Mouse (Mus musculus) hindbrain, embryonic 14.5 days (tissue): ENCODE results near the gene Ccp110. TPM values are rescaled to one million over a fixed set of nuclear protein-coding genes. Genes with fewer than 3 reads are reported as not detected.

Experiments
- ATAC-seq: fragments of 200-750 bp; cut with Nextera tagmentation; 2 replicates; pipeline ENCODE4 v1.8.0; 2017; ENCODE audit warnings: moderate number of reproducible peaks, mild to moderate bottlenecking, moderate TSS enrichment, moderate library complexity; ENCODE audit not compliant: low FRiP score
- DNase-seq: peaks from one replicate; pipeline ENCODE4 v3.0.0-alpha.2; 2015; ENCODE audit warnings: low spot score
- H3K27ac ChIP-seq: fragments of 300-500 bp; sonication (generic); 2 replicates; pipeline ENCODE4 v1.5.1; 2014; ENCODE audit warnings: mild to moderate bottlenecking, moderate library complexity
- H3K27me3 ChIP-seq: fragments of 300-500 bp; sonication (generic); 2 replicates; pipeline ENCODE4 v1.6.1; 2014; ENCODE audit warnings: mild to moderate bottlenecking, low read length, mixed read lengths; ENCODE audit not compliant: control insufficient read depth, insufficient read depth
- H3K36me3 ChIP-seq: fragments of 300-500 bp; sonication (generic); replicated peaks from 2 replicates; pipeline ENCODE4 v1.6.1; 2014; ENCODE audit not compliant: control insufficient read depth, insufficient read depth
- H3K4me1 ChIP-seq: fragments of 300-500 bp; sonication (generic); replicated peaks from 2 replicates; pipeline ENCODE4 v1.6.1; 2014; ENCODE audit warnings: antibody characterized with exemption, low read length, mixed read lengths; ENCODE audit not compliant: control insufficient read depth, insufficient read depth
- H3K4me2 ChIP-seq: fragments of 300-500 bp; sonication (generic); replicated peaks from 2 replicates; pipeline ENCODE4 v1.6.1; 2014; ENCODE audit warnings: mild to moderate bottlenecking, moderate library complexity
- H3K4me3 ChIP-seq: fragments of 300-500 bp; sonication (generic); replicated peaks from 2 replicates; pipeline ENCODE4 v1.5.1; 2014; ENCODE audit warnings: mild to moderate bottlenecking, low read length
- H3K9ac ChIP-seq: fragments of 300-500 bp; sonication (generic); 2 replicates; pipeline ENCODE4 v1.6.1; 2014
- H3K9me3 ChIP-seq: fragments of 300-500 bp; sonication (generic); 2 replicates; pipeline ENCODE4 v1.6.1; 2016; ENCODE audit warnings: low read length; ENCODE audit not compliant: control insufficient read depth
- WGBS: fragments of 180-500 bp; shearing (Covaris S2); extraction: QIAGEN DNeasy Blood & Tissue Kit; methylation state at CpG from one replicate; pipeline ENCODE4 v1.1.7; 2014; 5-methylcytosine and 5-hydroxymethylcytosine counted together
- polyA plus RNA-seq: library from polyadenylated mRNA; unstranded; fragments of >200 nt; fragmentation: Nextera tagmentation; extraction: Ambion mirVana; gene quantifications from 2 replicates; pipeline ENCODE4 v1.2.1, GENCODE M21; 2014

Ccp110 gene
- polyA plus RNA-seq, 1 experiment from 2014 or later = 18.5 TPM

- Histone ChIP-seq H3K9ac (no peak overlapping the region), H3K27ac (no peak overlapping the region), H3K4me1 (peaks cover 10% of the 10 kb centered on the region), H3K27me3 (no peaks in the 10 kb centered on the region), H3K36me3 (peaks cover 67% of the 10 kb centered on the region), H3K9me3 (no peaks in the 10 kb centered on the region), H3K4me2 (no peak overlapping the region), H3K4me3 (no peak overlapping the region)
- DNase-seq (no peak), ATAC-seq (no peak)
- WGBS = 93% methylated on average over 9 of the region's 9 CpGs
These were observed 13.5 kb upstream of the Ccp110 start for GRCm38 (mm10) chr7:118698882-118699281.

- H3K27me3 ChIP-seq = no peaks in the 10 kb centered on the region
- no peak for DNase-seq
- H3K4me2 ChIP-seq = peak overlapping the region; percentile 51; the same call in 1 of the 2 replicates
- WGBS = 91% methylated on average over 15 of the region's 15 CpGs
- no peak overlapping the region for H3K9ac ChIP-seq
- no peak for ATAC-seq
- H3K9me3 ChIP-seq = no peaks in the 10 kb centered on the region
- H3K27ac ChIP-seq = no peak overlapping the region
- peaks cover 24% of the 10 kb centered on the region for H3K4me1 ChIP-seq
- H3K4me3 ChIP-seq = no peak overlapping the region
- peaks cover 26% of the 10 kb centered on the region for H3K36me3 ChIP-seq
These were observed 9.2 kb upstream of the Ccp110 start for GRCm38 (mm10) chr7:118703144-118703561.

- no peak for DNase-seq
- peak overlapping the region; percentile 51 for H3K4me2 ChIP-seq
- no peaks in the 10 kb centered on the region for H3K27me3 ChIP-seq
- no peak for ATAC-seq
- 77% methylated on average over 9 of the region's 9 CpGs for WGBS
- H3K27ac ChIP-seq = no peak overlapping the region
- H3K9ac ChIP-seq = peak overlapping the region; percentile 90
- peaks cover 24% of the 10 kb centered on the region for H3K4me1 ChIP-seq
- peaks cover 19% of the 10 kb centered on the region for H3K36me3 ChIP-seq
- H3K9me3 ChIP-seq = no peaks in the 10 kb centered on the region
- peak overlapping the region; percentile 81 for H3K4me3 ChIP-seq
These were observed 8.1 kb upstream of the Ccp110 start for GRCm38 (mm10) chr7:118704001-118704850.

GRCm38 (mm10) chr7:118705101-118705961 is 7.0 kb upstream of the Ccp110 start, which contains the start of gene Gde1:
Gene Gde1 (minus strand): TSS chr7:118705778.
- under 1% methylated on average over 66 of the region's 66 CpGs for WGBS
- H3K4me1 ChIP-seq = peaks cover 24% of the 10 kb centered on the region
- no peaks in the 10 kb centered on the region for H3K27me3 ChIP-seq
- no peaks in the 10 kb centered on the region for H3K9me3 ChIP-seq
- H3K4me3 ChIP-seq = peak within 1 kb of the TSS; percentile 81
- peak within 1 kb of the TSS; percentile 51 for H3K4me2 ChIP-seq
- peak within 1 kb of the TSS; percentile 94 for H3K27ac ChIP-seq
- peak within 1 kb of the TSS; percentile 90 for H3K9ac ChIP-seq
- DNase-seq = peak; percentile 84
- ATAC-seq = peak; percentile 93
- H3K36me3 ChIP-seq = peaks cover 19% of the 10 kb centered on the region

GRCm38 (mm10) chr7:118706051-118706450 is 6.3 kb upstream of the Ccp110 start:
- Histone ChIP-seq H3K36me3 (peaks cover 13% of the 10 kb centered on the region), H3K9ac (no peak overlapping the region), H3K4me2 (peak overlapping the region; percentile 51), H3K9me3 (no peaks in the 10 kb centered on the region), H3K27me3 (no peaks in the 10 kb centered on the region), H3K4me3 (peak overlapping the region; percentile 81), H3K27ac (peak overlapping the region; percentile 94; the same call in 1 of the 2 replicates), H3K4me1 (peaks cover 24% of the 10 kb centered on the region)
- ATAC-seq (no peak), DNase-seq (no peak)
- WGBS = 30% methylated on average over 6 of the region's 6 CpGs

- DNase-seq = no peak
- no peak overlapping the region for H3K27ac ChIP-seq
- WGBS = 95% methylated on average over 5 of the region's 5 CpGs
These were observed 5.9 kb upstream of the Ccp110 start for GRCm38 (mm10) chr7:118706488-118706887.

GRCm38 (mm10) chr7:118707216-118707615 is 5.1 kb upstream of the Ccp110 start:
- H3K4me2 ChIP-seq = no peak overlapping the region
- H3K27me3 ChIP-seq = no peaks in the 10 kb centered on the region
- H3K27ac ChIP-seq = no peak overlapping the region
- H3K4me3 ChIP-seq = no peak overlapping the region
- no peak for ATAC-seq
- peaks cover 24% of the 10 kb centered on the region for H3K4me1 ChIP-seq
- WGBS = 74% methylated on average over 2 of the region's 2 CpGs
- no peak overlapping the region for H3K9ac ChIP-seq
- no peaks in the 10 kb centered on the region for H3K9me3 ChIP-seq
- peaks cover 9% of the 10 kb centered on the region for H3K36me3 ChIP-seq
- no peak for DNase-seq

More at GRCm38 (mm10) chr7:118706488-118706887, 5.9 kb upstream of the Ccp110 start:
- Histone ChIP-seq H3K36me3 (peaks cover 13% of the 10 kb centered on the region), H3K4me1 (peaks cover 24% of the 10 kb centered on the region), H3K4me3 (no peak overlapping the region), H3K9me3 (no peaks in the 10 kb centered on the region), H3K4me2 (no peak overlapping the region), H3K9ac (no peak overlapping the region), H3K27me3 (no peaks in the 10 kb centered on the region)
- no peak for ATAC-seq

- H3K4me2 ChIP-seq = no peak overlapping the region
- no peak overlapping the region for H3K27ac ChIP-seq
- 85% methylated on average over 4 of the region's 4 CpGs for WGBS
- H3K9ac ChIP-seq = no peak overlapping the region
- no peak overlapping the region for H3K4me3 ChIP-seq
- no peak for ATAC-seq
- no peaks in the 10 kb centered on the region for H3K27me3 ChIP-seq
- no peak for DNase-seq
- peaks cover 1% of the 10 kb centered on the region; the same call in 1 of the 2 replicates for H3K36me3 ChIP-seq
- no peaks in the 10 kb centered on the region for H3K9me3 ChIP-seq
- peaks cover 23% of the 10 kb centered on the region for H3K4me1 ChIP-seq
These were observed 4.3 kb upstream of the Ccp110 start for GRCm38 (mm10) chr7:118708002-118708401.

GRCm38 (mm10) chr7:118710776-118711175 is 1.6 kb upstream of the Ccp110 start:
- H3K4me2 ChIP-seq = no peak overlapping the region
- no peak overlapping the region for H3K9ac ChIP-seq
- no peaks in the 10 kb centered on the region for H3K27me3 ChIP-seq
- no peak for ATAC-seq
- 65% methylated on average over 5 of the region's 5 CpGs for WGBS
- no peak overlapping the region for H3K4me3 ChIP-seq
- H3K9me3 ChIP-seq = no peaks in the 10 kb centered on the region
- H3K4me1 ChIP-seq = peaks cover 18% of the 10 kb centered on the region
- peaks cover 10% of the 10 kb centered on the region for H3K36me3 ChIP-seq
- no peak overlapping the region for H3K27ac ChIP-seq
- no peak for DNase-seq
